Mouse (Mus musculus): ENCODE results near the gene Shf. TPM values are rescaled to one million over a fixed set of nuclear protein-coding genes. Genes with fewer than 3 reads are reported as not detected.
A peak's percentile ranks its signal among the peaks of the same experiment; 100 is the strongest.
"Not testable (repeated sequence)": the region's sequence is repeated elsewhere in the genome, so short reads cannot be mapped to it uniquely, and the experiment has no call there.

The Shf gene
- polyA plus RNA-seq (2012; rRNA removed) = 11.7 and 18.5 TPM in 2 replicates

GRCm38 (mm10) chr2:122368995-122369739 lies at the start of gene Shf:
Gene Shf (minus strand): TSS chr2:122369162.
- WGBS = under 1% methylated on average over 50 of the region's 54 CpGs
- no peak for DNase-seq (ENCODE audit: low read depth, low spot score)

GRCm38 (mm10) chr2:122408928-122409327 lies 40.0 kb upstream of the Shf start:
- WGBS = 63% methylated on average over 7 of the region's 7 CpGs

GRCm38 (mm10) chr2:122407607-122408006 lies 38.6 kb upstream of the Shf start:
- WGBS = 72% methylated on average over 2 of the region's 2 CpGs
- no peak for DNase-seq (ENCODE audit: low read depth, low spot score)

More at GRCm38 (mm10) chr2:122408928-122409327, 40.0 kb upstream of the Shf start:
- DNase-seq (ENCODE audit: low read depth, low spot score) = no peak

DNA sequence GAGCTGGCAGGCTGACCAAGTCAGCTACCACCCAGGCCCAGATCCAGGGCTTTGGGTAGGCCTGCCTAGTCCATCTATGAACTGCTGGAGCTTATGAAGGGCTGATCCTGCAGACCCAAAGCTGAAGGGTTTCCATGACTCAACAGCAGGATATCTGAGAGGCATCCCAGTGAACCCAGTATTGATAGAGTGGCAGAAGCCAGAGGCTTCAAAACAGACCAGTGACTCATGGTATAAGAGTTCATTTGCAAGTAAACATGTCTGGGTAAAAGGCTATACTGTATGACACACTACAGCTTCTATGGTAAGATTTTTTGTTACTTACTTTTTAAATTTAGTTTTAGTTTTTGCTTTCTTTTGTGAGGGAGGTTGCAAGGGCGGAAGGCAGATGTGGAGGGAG lies 27.2 kb upstream of the Shf start:
- DNase-seq (ENCODE audit: low read depth, low spot score) = no peak
- 84% methylated on average over 1 of the region's 1 CpGs for WGBS

- WGBS = 89% methylated on average over 3 of the region's 3 CpGs
- DNase-seq (ENCODE audit: low read depth, low spot score) = not testable (repeated sequence)
Observed at GRCm38 (mm10) chr2:122387135-122387534, 18.2 kb upstream of the Shf start.

- WGBS = 41% methylated on average over 3 of the region's 3 CpGs
- DNase-seq (ENCODE audit: low read depth, low spot score) = no peak
Observed at GRCm38 (mm10) chr2:122385095-122385494, 16.1 kb upstream of the Shf start.

- 87% methylated on average over 6 of the region's 6 CpGs for WGBS
- DNase-seq (ENCODE audit: low read depth, low spot score) = no peak
Observed at GRCm38 (mm10) chr2:122382121-122382520, 13.2 kb upstream of the Shf start.

- WGBS = 75% methylated on average over 16 of the region's 16 CpGs
- no peak for DNase-seq (ENCODE audit: low read depth, low spot score)
Observed at GRCm38 (mm10) chr2:122381329-122382103, 12.6 kb upstream of the Shf start.

DNA sequence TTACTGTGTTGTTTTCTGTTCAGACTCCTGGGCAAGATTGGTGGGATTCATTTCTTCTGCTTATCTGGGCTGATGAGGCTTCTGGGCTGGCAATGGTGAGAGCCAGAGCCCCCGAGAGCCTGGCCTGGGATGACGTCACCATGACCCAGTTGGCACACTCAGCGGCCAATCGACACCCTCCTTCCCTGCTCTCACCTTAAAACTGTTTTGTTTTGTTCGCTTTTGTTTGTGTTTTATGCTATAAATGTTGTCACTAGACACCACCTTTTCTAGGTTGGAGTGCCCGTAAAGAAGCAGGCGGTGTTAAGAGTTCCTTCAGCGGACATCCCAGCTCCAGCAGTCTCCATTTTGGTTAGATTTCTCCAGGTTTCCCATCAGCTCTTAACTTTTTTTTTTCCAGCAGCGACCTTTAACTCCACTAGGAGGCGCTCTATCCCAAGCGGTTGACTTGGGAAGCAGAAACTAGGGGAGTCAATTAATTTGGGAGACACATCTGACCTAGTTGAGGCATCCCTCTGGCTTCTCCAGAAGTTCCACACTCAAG lies 11.9 kb upstream of the Shf start:
- no peak for DNase-seq (ENCODE audit: low read depth, low spot score)
- WGBS = 7% methylated on average over 11 of the region's 11 CpGs

- 57% methylated on average over 2 of the region's 2 CpGs for WGBS
- no peak for DNase-seq (ENCODE audit: low read depth, low spot score)
Observed at GRCm38 (mm10) chr2:122379292-122379650, 10.3 kb upstream of the Shf start.

- WGBS = 21% methylated on average over 8 of the region's 8 CpGs
- DNase-seq (ENCODE audit: low read depth, low spot score) = no peak
Observed at GRCm38 (mm10) chr2:122378421-122379291, 9.7 kb upstream of the Shf start.

GRCm38 (mm10) chr2:122377751-122378246 lies 8.8 kb upstream of the Shf start:
- WGBS = under 1% methylated on average over 26 of the region's 26 CpGs
- DNase-seq (ENCODE audit: low read depth, low spot score) = no peak

GRCm38 (mm10) chr2:122377215-122377674 lies 8.3 kb upstream of the Shf start:
- WGBS = under 1% methylated on average over 28 of the region's 28 CpGs
- peak; percentile 75 for DNase-seq (ENCODE audit: low read depth, low spot score)

GRCm38 (mm10) chr2:122376041-122376561 lies 7.1 kb upstream of the Shf start:
- DNase-seq (ENCODE audit: low read depth, low spot score) = no peak
- WGBS = under 1% methylated on average over 22 of the region's 22 CpGs

DNA sequence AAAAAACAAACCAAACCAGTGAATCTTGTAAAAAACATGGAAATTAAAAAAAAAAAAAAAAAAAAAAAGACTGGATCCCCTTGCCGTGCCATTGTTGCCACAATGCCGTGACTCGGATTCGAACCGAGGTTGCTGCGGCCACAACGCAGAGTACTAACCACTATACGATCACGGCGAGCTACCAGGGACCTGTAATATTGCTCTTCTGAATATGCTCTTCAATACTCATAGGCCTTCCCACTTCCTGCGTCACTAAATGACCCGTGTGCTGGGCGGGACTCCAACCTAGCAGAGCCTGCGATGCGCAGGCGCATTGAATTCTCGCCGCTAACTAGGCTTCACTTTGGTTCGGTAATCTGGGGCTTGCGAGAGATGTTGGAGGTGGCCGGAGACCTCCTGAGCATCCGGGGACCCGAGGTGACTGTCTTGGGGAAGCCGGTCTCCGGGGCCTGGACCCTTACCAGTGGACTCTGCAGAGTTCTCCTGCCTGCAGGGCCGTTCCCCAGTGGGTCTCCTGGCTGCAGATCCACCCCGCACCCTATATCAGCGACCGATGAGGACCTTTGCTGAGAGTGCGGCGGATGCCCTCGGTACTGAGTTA lies 6.5 kb upstream of the Shf start:
- DNase-seq (ENCODE audit: low read depth, low spot score) = peak; percentile 89
- WGBS = under 1% methylated on average over 32 of the region's 32 CpGs

- 26% methylated on average over 23 of the region's 23 CpGs for WGBS
- DNase-seq (ENCODE audit: low read depth, low spot score) = no peak
Observed at GRCm38 (mm10) chr2:122374666-122375331, 5.8 kb upstream of the Shf start.

- no peak for DNase-seq (ENCODE audit: low read depth, low spot score)
- 68% methylated on average over 5 of the region's 5 CpGs for WGBS
Observed at GRCm38 (mm10) chr2:122374012-122374411, 5.0 kb upstream of the Shf start.

- 86% methylated on average over 1 of the region's 1 CpGs for WGBS
- DNase-seq (ENCODE audit: low read depth, low spot score) = no peak
Observed at GRCm38 (mm10) chr2:122372541-122372940, 3.6 kb upstream of the Shf start.

All from large intestine, adult 2 months (tissue).